Mouse (Mus musculus) thymus, postnatal 14 days (tissue): ENCODE data around the gene Vmn1r196.
"Not testable (repeated sequence)": the region's sequence is repeated elsewhere in the genome, so short reads cannot be mapped to it uniquely, and the experiment has no call there.

ENCODE experiments used
- DNase-seq: peaks from one replicate; pipeline ENCODE4 v3.0.0; 2021

Vmn1r196 gene

DNA sequence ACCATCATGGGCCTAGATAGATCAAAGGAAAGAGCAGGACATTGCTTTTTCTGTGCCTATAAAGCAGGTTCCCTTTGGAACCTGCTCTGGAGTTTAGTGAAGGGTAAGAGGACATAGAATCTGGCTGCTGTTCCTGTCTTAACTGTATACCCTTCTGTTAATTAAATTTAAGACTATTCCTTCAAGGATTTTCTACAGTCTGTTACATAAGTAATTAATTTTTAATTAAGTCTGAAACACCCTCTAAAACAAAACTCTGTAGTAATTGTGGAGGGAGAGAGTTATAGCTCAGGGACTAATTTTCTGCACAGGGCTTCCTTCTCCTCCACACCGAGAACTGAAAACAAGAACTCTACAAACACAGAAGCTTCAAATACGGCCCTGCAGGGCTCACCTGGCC, at the start of gene Vmn1r196:
Vmn1r196 (plus strand) TSS at position 301 of the 400 bp plus-strand sequence.
- no peak for DNase-seq

DNA sequence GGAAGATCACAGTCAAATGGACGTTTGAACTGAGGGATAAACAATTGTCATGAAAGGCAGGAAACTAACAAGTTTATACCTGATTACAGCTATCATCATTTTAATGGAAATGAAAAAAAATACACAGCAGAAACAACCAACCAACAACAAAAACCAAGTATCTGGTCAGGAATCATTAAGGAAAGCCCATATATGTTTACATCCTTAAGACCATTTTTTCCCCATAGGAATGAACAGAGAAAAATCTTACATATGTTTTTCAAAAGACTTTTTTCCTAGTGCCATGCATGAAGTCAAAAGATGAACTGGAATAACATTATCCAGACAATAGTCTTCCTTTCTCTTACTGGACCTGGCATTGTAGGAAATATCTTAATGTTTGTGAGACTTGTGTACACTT, 45.8 kb upstream of the Vmn1r196 start, which contains the start of gene Vmn1r194:
Vmn1r194 (plus strand) TSS at position 301 of the 400 bp plus-strand sequence.
- DNase-seq = no peak

GRCm38 (mm10) chr13:22270222-22270621, 19.5 kb upstream of the Vmn1r196 start, which contains the start of gene Vmn1r195:
Vmn1r195 (plus strand) TSS chr13:22270522.
- not testable (repeated sequence) for DNase-seq

DNA sequence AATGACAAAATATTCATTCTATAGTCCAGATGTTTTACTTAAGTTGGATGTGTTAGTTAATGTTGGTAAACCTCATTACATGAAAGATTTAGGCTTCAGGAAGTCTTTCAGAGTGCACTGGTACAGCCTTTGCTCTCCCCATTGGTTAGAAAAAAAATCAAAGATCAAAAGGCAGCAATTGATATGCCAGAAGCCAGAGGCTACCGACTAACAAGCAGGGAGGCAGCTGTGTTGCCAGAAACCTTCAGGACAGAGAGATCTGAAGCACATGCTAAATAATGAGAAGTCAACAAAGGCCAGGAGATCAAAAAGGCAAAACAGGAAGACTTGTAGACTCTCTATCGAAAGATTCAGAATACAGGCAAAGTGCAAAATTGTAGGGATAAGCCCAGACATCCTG, 18.0 kb upstream of the Vmn1r196 start:
- DNase-seq = no peak

GRCm38 (mm10) chr13:22284578-22284977, 5.1 kb upstream of the Vmn1r196 start:
- DNase-seq = no peak

GRCm38 (mm10) chr13:22308075-22308474, 18.4 kb downstream of the Vmn1r196 start:
- not testable (repeated sequence) for DNase-seq

DNA sequence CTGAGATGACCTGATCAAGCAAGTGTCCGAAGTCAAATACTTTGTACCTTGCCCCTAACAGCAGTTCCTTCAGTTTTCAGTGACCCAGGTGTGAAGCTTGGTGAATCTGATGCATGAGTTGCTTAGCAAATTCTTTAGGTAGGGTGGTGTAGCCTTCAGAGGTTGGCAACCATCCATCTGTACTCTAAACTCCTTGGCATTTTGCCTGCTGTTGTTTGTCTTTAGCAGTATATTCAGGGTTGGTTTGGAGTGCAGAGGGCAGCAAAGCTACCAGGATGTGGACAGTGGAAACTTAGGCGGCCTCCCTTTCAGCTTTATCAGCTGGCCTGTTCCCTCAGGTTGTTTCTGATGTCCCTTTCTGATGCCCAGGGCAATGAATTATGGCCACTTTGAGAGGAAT, 25.6 kb downstream of the Vmn1r196 start:
- DNase-seq = no peak

GRCm38 (mm10) chr13:22317366-22317765, 27.6 kb downstream of the Vmn1r196 start:
- no peak for DNase-seq

DNA sequence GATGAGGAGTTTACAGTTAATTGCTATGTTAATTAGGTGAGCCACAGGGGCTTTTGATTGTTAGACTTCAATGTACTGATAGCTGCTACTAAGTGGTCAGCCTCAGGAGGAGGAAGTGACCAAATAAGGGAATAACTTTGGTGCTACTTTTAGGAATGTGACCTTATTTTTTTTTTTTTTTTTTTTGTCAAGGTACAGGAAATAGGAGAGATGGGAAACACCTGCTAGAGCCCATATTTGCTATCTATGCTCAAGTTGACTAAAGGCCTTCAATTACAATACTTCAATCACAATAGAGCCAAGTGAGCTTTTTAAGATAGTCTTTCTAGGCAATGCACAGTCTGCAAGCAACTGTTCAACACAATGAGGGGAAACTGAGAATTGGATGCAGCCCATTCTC, 30.4 kb downstream of the Vmn1r196 start:
- no peak for DNase-seq

- DNase-seq = no peak
Observed at GRCm38 (mm10) chr13:22324289-22324688, 34.6 kb downstream of the Vmn1r196 start, which contains the start of gene Vmn1r197. Vmn1r197 (plus strand) TSS chr13:22324589.

- DNase-seq = no peak
Observed at GRCm38 (mm10) chr13:22333269-22333668, 43.5 kb downstream of the Vmn1r196 start.

- DNase-seq = no peak
Observed at GRCm38 (mm10) chr13:22335565-22335964, 45.8 kb downstream of the Vmn1r196 start.
